Mouse (Mus musculus) thymus, adult 2 months (tissue): ENCODE results near the gene Pex3.

Experiments used
- CTCF ChIP-seq: fragments of 200-500 bp; IDR thresholded peaks from 2 replicates; pipeline ENCODE4 v1.5.1; 2012; ENCODE audit warnings: mild to moderate bottlenecking, control low read depth, low read length, moderate library complexity, borderline replicate concordance; ENCODE audit not compliant: control insufficient read depth, poor library complexity, insufficient read depth; ENCODE audit errors: extremely low read depth
- POLR2A ChIP-seq: fragments of 200-500 bp; IDR thresholded peaks from 2 replicates; pipeline ENCODE4 v1.6.1; 2012; ENCODE audit warnings: mild to moderate bottlenecking, low read length, control low read depth, moderate library complexity; ENCODE audit not compliant: control insufficient read depth, poor library complexity, insufficient read depth; ENCODE audit errors: extremely low read depth

DNA sequence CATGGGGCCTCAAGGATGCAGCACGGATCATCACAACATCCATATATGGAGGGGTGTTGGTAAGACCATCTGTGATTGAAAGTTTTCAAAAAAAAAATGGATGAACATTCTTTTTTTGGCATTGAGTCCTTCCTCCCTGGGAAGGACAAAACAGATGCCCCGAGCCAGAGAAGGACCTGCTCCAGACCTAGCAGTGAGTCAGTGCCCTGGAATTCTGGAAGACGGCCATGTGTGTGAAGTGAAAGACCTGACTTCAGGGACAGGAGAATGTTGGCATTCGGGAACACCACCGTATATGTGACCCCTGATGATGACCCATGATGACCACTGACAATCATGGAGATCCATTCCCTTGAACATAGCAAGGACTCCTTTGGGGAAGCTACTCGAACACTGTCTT is 63.3 kb downstream of the Pex3 start:
- TF ChIP-seq CTCF: no peak
- no peak for TF ChIP-seq POLR2A
